Mouse (Mus musculus) intestine, embryonic 14.5 days (tissue): ENCODE data around the gene Btg3. TPM values are rescaled to one million over a fixed set of nuclear protein-coding genes. Genes with fewer than 3 reads are reported as not detected.

Source experiments
- ATAC-seq: fragments of 200-750 bp; cut with Nextera tagmentation; replicated peaks from 2 replicates; pipeline ENCODE4 v1.8.0; 2017; ENCODE audit warnings: low read depth, moderate number of reproducible peaks, moderate TSS enrichment, moderate library complexity; ENCODE audit not compliant: low FRiP score, low TSS enrichment
- DNase-seq: peaks from one replicate; pipeline ENCODE4 v3.0.0-alpha.2; 2018; ENCODE audit warnings: low spot score
- H3K27ac ChIP-seq: fragments of 300-500 bp; sonication (generic); 2 replicates; pipeline ENCODE4 v1.5.1; 2014; ENCODE audit warnings: low read depth, mild to moderate bottlenecking, control low read depth
- H3K27me3 ChIP-seq: fragments of 300-500 bp; sonication (generic); replicated peaks from 2 replicates; pipeline ENCODE4 v1.6.1; 2014; ENCODE audit warnings: low read length, control low read depth; ENCODE audit not compliant: control insufficient read depth, insufficient read depth
- H3K36me3 ChIP-seq: fragments of 300-500 bp; sonication (generic); 2 replicates; pipeline ENCODE4 v1.6.1; 2014; ENCODE audit warnings: low read length, control low read depth; ENCODE audit not compliant: control insufficient read depth, insufficient read depth
- H3K4me1 ChIP-seq: fragments of 300-500 bp; sonication (generic); replicated peaks from 2 replicates; pipeline ENCODE4 v1.6.1; 2014; ENCODE audit warnings: low read length, control low read depth, mixed read lengths; ENCODE audit not compliant: control insufficient read depth, insufficient read depth
- H3K4me2 ChIP-seq: fragments of 300-500 bp; sonication (generic); 2 replicates; pipeline ENCODE4 v1.6.1; 2014; ENCODE audit warnings: low read length
- H3K4me3 ChIP-seq: fragments of 300-500 bp; sonication (generic); 2 replicates; pipeline ENCODE4 v1.5.1; 2014; ENCODE audit warnings: low read depth, low read length, control low read depth, mixed read lengths
- H3K9ac ChIP-seq: fragments of 300-500 bp; sonication (generic); 2 replicates; pipeline ENCODE4 v1.6.1; 2014; ENCODE audit warnings: mild to moderate bottlenecking, low read length
- H3K9me3 ChIP-seq: fragments of 300-500 bp; sonication (generic); 2 replicates; pipeline ENCODE4 v1.6.1; 2016; ENCODE audit warnings: low read length, control low read depth; ENCODE audit not compliant: control insufficient read depth
- WGBS: fragments of 180-500 bp; shearing (Covaris S2); extraction: QIAGEN DNeasy Blood & Tissue Kit; methylation state at CpG from one replicate; pipeline ENCODE4 v1.1.7; 2014; 5-methylcytosine and 5-hydroxymethylcytosine counted together
- polyA plus RNA-seq: library from polyadenylated mRNA; unstranded; fragments of >200 nt; fragmentation: Nextera tagmentation; extraction: Ambion mirVana; gene quantifications from 2 replicates; pipeline ENCODE4 v1.2.1, GENCODE M21; 2014

Btg3 gene
- polyA plus RNA-seq, 1 experiment from 2014 or later: 40.5 TPM

DNA sequence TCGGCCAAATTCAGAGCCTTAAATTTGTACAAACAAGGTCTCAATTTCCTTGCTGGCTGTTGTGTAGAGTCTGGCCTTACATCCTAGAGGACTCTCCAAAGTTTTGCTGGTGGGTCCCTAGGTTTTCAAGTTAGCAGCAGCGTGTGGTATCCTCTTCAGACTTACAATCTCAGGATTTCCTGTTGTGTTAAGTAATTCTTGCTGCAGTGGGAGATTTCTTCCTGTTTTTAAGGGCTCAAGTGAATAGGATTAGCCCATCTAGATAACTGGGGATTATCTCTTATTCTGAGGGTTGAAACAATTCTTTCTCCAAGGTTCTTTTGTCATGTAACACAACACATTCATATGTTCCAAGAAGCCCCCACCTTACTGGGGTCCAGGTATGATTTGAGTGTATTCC, 14.4 kb upstream of the Btg3 start:
- 73% methylated on average over 2 of the region's 2 CpGs for WGBS
- H3K9me3 ChIP-seq: no peaks in the 10 kb centered on the region
- H3K4me2 ChIP-seq: no peak overlapping the region
- H3K27me3 ChIP-seq: no peaks in the 10 kb centered on the region
- H3K9ac ChIP-seq: no peak overlapping the region
- ATAC-seq: no peak
- no peaks in the 10 kb centered on the region for H3K4me1 ChIP-seq
- no peak for DNase-seq
- H3K36me3 ChIP-seq: no peaks in the 10 kb centered on the region
- no peak overlapping the region for H3K27ac ChIP-seq
- H3K4me3 ChIP-seq: no peak overlapping the region

DNA sequence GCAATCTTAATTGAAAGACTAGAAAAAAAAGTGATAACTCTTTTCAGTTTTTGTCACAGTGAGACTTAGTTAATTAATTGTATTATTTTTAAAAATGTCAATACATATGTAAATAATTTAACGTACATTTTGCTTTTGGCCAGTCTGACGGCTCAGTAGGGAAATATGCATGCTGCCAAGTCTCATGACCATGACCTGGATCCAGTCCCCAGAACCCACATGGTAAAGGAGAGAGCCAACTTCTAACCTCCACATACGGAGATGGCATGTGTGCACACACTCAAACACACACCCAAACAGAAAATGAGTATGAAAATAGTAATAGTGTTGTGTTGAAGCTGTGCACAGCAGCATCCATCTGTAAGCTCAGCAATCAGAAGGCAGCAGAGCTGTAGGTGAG, 13.0 kb upstream of the Btg3 start:
- no peak for ATAC-seq
- no peak overlapping the region for H3K4me3 ChIP-seq

DNA sequence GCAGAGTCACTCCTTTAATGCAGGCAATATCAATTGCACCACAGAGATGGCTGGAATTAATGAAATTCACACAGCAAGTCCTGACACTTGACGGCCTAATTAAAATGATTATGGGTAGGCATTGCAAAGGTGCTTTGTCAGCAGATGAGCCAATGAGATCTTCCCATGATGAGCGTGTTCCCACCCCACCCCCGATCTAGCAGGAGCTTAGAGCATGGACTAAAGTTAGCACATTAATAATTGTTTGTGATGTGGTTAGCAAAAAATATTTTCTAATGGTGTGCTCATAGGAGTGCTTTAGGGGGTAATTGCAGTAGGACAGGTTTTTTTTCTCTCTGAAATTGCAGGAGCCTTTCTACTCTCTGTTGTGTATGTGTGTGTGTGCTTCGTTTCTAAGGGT, 12.1 kb upstream of the Btg3 start:
- H3K4me2 ChIP-seq: no peak overlapping the region

More for the DNA sequence above, 13.0 kb upstream of the Btg3 start:
- Histone ChIP-seq H3K4me1 (no peaks in the 10 kb centered on the region), H3K4me2 (no peak overlapping the region), H3K9ac (no peak overlapping the region), H3K9me3 (no peaks in the 10 kb centered on the region), H3K36me3 (no peaks in the 10 kb centered on the region), H3K27me3 (no peaks in the 10 kb centered on the region), H3K27ac (no peak overlapping the region)
- DNase-seq: no peak
- WGBS: 81% methylated on average over 3 of the region's 3 CpGs

DNA sequence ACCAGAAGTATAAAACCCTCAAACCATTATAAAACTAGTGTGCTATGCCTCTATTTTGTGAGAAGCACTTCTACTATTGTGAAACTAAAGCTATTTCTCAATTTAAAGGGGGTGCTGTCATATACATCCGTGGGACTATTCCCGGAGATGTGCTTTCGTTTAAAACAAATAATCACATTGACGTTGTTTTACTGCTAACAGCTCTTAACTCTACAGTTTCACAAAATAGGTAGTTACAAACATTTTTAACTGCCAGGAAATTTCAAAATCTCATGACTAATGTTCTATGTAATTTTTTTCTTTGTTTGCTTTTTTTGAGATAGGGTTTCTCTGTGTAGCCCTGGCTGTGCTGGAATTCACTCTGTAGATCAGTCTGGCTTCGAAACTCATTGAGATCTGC, 1.5 kb upstream of the Btg3 start:
- 76% methylated on average over 5 of the region's 5 CpGs for WGBS
- H3K4me1 ChIP-seq: peaks cover 8% of the 10 kb centered on the region
- DNase-seq: no peak

More for the DNA sequence above, 12.1 kb upstream of the Btg3 start:
- Histone ChIP-seq H3K9me3 (no peaks in the 10 kb centered on the region), H3K36me3 (no peaks in the 10 kb centered on the region), H3K9ac (no peak overlapping the region), H3K27ac (no peak overlapping the region), H3K27me3 (no peaks in the 10 kb centered on the region), H3K4me3 (no peak overlapping the region), H3K4me1 (no peaks in the 10 kb centered on the region)
- no peak for ATAC-seq
- DNase-seq: no peak
- WGBS: 82% methylated on average over 4 of the region's 4 CpGs

DNA sequence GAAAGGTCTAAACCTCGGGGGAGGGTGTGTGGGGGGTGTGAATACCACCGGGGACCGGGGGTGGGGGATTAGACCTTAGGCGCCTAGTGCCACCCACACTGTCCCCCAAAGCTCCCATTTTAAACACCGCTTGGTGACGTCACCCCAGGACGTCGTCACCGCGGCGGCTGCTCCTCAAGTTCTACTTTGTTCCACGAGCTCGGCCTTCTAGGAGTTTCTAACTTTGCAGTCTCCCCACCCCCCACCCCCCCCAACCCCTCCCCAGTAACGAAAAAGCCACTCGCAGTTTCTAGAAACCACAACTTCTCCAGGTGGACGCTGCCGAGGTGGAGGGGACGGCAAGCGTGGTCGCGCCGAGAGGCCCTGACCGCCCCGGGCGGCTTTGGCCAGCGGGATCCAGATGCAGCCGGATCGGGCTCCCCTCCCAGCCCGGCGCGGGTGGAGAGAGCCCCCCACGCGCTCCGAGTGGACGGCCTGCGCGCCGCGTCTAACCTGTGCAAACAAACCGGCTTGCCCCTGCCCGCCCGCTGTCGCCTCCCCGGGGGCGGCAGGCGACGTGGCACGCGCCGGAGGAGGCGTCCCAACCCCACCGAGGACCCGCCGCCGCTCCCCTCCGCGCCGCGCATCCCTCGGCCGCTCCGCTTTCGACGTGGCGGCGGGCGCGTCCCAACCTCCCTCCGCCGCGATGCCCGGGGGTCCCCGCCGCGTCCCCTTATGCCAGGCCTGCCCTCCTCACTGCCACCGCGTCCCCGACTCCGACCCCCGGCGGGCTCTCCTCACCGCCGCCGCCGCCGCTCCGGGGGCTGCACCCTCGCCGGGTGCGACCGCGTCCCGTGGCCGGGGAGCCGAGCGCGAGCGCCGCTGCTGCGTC, 936 bp downstream of the Btg3 start:
- Histone ChIP-seq H3K27ac (peak overlapping the region; percentile 78), H3K4me3 (peak overlapping the region; percentile 92), H3K9me3 (no peaks in the 10 kb centered on the region), H3K4me1 (peaks cover 10% of the 10 kb centered on the region), H3K36me3 (peaks cover 13% of the 10 kb centered on the region), H3K9ac (peak overlapping the region; percentile 98), H3K27me3 (no peaks in the 10 kb centered on the region), H3K4me2 (peak overlapping the region; percentile 65)
- WGBS: under 1% methylated on average over 67 of the region's 100 CpGs
- DNase-seq: peak; percentile 87
- peak; percentile 67 for ATAC-seq

More for the DNA sequence above, 1.5 kb upstream of the Btg3 start:
- Histone ChIP-seq H3K27me3 (no peaks in the 10 kb centered on the region), H3K36me3 (no peaks in the 10 kb centered on the region), H3K9ac (no peak overlapping the region), H3K4me3 (no peak overlapping the region), H3K9me3 (no peaks in the 10 kb centered on the region), H3K4me2 (no peak overlapping the region), H3K27ac (no peak overlapping the region)
- no peak for ATAC-seq

DNA sequence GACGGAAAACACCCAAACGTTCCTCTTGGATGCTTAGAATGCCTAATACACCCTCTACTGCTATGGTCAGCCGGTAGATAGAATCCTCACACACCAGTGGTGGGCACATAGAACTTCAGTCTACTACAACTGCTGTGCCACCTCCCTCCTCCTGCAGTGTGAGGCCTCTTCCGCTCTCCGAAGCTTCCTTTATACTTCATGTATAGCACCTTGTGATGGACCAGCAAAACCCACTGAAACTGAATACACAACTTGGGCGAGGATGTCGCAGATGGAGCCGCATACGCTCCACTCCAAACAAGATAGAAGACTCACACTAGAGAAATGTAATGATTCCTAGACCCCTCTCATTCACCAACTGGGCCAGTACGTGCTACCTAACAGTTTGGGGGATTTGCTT, 1.8 kb downstream of the Btg3 start:
- Histone ChIP-seq H3K27ac (no peak overlapping the region), H3K4me1 (peaks cover 10% of the 10 kb centered on the region), H3K9ac (peak overlapping the region; percentile 98), H3K27me3 (no peaks in the 10 kb centered on the region), H3K9me3 (no peaks in the 10 kb centered on the region), H3K4me3 (peak overlapping the region; percentile 92), H3K4me2 (peak overlapping the region; percentile 65), H3K36me3 (peaks cover 18% of the 10 kb centered on the region)
- 45% methylated on average over 10 of the region's 10 CpGs for WGBS
- no peak for ATAC-seq
- DNase-seq: peak; percentile 69

DNA sequence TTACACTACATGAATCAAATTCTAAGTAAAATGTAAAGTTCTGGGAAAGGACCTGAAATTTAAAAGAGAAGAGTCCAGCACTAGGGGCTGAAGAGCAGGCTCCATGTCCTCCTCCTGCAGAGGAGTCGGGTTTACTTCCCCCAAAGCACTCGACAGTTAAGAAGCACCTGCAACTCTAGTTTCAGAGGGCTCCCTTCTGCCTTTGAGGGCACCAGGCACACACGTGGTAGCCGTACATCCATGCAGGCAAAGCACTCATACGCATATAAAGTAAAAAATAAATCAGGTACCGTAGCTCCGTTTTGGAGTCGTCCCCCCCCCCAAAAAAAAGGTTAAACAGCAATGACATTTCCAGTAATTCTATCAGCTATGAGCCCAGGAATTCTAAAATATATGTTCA, 3.2 kb downstream of the Btg3 start:
- no peak overlapping the region for H3K4me2 ChIP-seq
- H3K27me3 ChIP-seq: no peaks in the 10 kb centered on the region
- DNase-seq (no peak), ATAC-seq (no peak)
- no peak overlapping the region for H3K27ac ChIP-seq
- peaks cover 33% of the 10 kb centered on the region for H3K36me3 ChIP-seq
- no peaks in the 10 kb centered on the region for H3K9me3 ChIP-seq
- no peak overlapping the region for H3K4me3 ChIP-seq
- 78% methylated on average over 8 of the region's 8 CpGs for WGBS
- H3K4me1 ChIP-seq: peaks cover 10% of the 10 kb centered on the region
- no peak overlapping the region for H3K9ac ChIP-seq

DNA sequence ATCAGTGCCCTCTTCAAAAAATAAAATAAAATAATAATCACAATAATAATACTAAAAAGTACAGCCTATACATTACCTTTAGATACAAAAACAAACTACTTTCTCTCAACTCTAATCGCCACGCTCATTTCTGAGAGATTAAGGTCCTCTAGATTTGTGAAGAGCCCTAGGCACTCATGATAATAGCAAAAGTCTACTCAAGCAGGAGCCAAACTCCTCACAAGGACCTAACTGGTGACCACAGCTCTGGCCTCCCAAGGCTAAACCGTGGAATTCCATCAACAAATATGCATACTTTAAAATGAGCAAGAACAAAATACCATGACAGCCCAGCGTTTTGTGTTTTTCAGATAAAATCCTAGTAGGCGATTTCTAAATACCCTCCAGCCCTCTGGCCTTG, 4.2 kb downstream of the Btg3 start:
- 99% methylated on average over 5 of the region's 5 CpGs for WGBS
- DNase-seq (no peak), ATAC-seq (no peak)
- H3K4me1 ChIP-seq: peaks cover 10% of the 10 kb centered on the region
- H3K27me3 ChIP-seq: no peaks in the 10 kb centered on the region
- no peak overlapping the region for H3K27ac ChIP-seq
- no peak overlapping the region for H3K4me3 ChIP-seq
- peaks cover 42% of the 10 kb centered on the region for H3K36me3 ChIP-seq
- no peaks in the 10 kb centered on the region for H3K9me3 ChIP-seq
- H3K4me2 ChIP-seq: no peak overlapping the region
- H3K9ac ChIP-seq: no peak overlapping the region
